Mouse (Mus musculus): ENCODE data around the gene Cdx2.

GRCm38 (mm10) chr5:147284365-147284764, 22.7 kb downstream of the Cdx2 start:
- TF ChIP-seq EP300 (IDR thresholded peaks at IDR 0.05; ENCODE audit: low read depth) = no peak
- TF ChIP-seq CTCF (IDR thresholded peaks at IDR 0.05; ENCODE audit: low read depth) = peak; percentile 44
